Mouse (Mus musculus) T-helper 17 cell (primary cell): ENCODE results near the gene Prkcsh.

Experiments
- in situ Hi-C, 2 experiments: fragments of 300-600 bp; cut with MboI, MseI; formaldehyde crosslinking; loops; 1 replicate in 1 of 2; 2 replicates in 1 of 2; pipeline ENCODE4 v1.15.1; 2025; ENCODE audit warnings: high pct_unique_total_duplicates in 2 of 2

Gene Prkcsh

GRCm38 (mm10) chr9:21983911-21984310 lies 18.7 kb upstream of the Prkcsh start:
- in situ Hi-C loops = no loop called here

DNA sequence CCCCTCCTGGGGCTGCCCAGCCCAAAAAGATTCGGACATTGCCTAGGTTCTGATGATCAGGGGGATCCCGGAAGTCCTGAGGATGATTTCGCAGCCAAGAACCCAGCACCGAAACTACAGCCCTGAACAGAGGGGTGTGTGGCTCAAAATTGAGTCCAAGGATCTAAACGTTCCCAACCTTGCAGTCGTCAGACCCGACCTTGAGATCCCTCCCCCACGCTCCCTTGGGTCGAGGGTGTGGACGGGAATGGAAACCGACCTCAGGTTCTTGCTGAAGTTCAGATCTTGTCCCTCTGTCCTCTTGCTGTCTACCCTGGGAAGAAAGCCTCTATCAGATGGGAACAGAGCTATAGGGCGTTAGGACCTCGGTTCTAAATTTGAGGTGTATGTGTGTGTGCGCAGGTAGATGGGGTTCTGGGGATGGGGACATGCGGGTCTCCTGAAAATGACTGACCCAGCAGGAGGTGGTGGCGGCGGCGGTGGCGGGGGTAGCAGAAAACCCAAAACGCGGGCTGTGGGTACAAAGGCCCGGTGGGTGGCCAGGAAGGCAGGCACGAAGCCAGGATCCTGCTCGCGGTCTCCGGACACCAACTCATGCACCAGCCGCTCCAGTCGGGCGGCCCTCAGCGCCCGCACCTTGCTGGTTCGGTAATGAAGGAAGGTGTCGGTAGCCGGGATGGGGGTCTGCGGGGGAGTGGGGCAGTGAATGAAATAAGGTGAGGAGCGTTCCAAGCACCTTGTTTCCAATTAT lies 14.8 kb upstream of the Prkcsh start:
- in situ Hi-C loops = no loop called here

GRCm38 (mm10) chr9:21988421-21989101 lies 14.0 kb upstream of the Prkcsh start:
- in situ Hi-C loops = no loop called here

GRCm38 (mm10) chr9:21989230-21990110 lies 13.1 kb upstream of the Prkcsh start, which contains the start of gene Rgl3:
Rgl3 (minus strand) TSS chr9:21989446.
- in situ Hi-C loops = no loop called here

- in situ Hi-C loops = no loop called here
Observed at GRCm38 (mm10) chr9:21992227-21992626, 10.4 kb upstream of the Prkcsh start.

DNA sequence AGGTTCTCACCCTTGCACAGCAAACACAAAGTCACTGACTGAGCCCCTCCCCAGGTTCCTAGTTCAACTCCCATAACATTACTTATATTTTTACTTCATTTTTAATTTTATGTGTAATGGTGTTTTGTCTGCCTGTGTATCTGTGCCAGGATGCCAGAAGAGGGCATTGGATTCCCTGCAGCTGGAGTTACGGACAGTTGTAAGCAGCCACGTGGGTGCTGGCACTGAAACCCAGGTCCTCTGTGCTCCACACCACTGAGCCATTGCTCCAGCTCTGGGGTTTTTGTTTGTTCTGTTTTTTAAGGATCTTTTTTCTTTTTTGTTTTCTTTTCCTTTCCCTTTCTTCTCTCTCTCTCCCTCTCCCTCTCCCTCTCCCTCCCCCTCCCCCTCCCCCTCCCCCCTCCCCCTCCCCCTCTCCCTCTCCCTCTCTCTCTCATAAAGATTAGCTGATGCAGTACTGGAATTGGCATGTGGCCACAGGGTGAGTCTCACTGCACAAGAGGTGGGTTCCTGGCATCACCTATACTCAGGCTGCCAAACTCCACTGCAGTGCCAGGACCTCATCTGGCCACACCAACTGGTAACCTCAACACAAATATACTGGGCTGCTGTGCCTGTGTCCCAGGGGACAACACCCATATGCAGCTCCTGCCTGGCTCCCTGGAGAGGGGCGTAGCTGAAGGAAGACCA lies 6.3 kb upstream of the Prkcsh start:
- in situ Hi-C loops = no loop called here

GRCm38 (mm10) chr9:22000296-22000695 lies 2.3 kb upstream of the Prkcsh start:
- in situ Hi-C loops = no loop called here

DNA sequence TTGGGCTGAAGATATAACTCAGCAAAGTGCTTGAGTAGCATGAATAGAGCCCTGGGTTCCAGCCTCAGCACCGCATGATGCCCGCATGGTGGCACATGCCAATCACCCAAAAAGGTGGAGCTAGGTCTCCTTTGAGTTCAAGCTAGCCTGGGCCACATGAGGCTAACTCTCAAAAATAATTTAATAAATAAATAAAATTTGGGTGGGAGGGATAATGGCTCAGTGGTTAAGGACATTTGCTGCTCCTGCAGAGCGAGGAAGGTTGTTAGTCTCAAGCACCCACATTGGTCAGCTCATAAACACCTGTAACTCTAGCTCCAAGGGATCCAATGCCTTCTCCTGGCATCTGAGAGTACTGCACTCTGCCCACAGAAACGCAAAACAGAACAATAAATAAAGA lies 973 bp upstream of the Prkcsh start:
- in situ Hi-C loops = no loop called here

DNA sequence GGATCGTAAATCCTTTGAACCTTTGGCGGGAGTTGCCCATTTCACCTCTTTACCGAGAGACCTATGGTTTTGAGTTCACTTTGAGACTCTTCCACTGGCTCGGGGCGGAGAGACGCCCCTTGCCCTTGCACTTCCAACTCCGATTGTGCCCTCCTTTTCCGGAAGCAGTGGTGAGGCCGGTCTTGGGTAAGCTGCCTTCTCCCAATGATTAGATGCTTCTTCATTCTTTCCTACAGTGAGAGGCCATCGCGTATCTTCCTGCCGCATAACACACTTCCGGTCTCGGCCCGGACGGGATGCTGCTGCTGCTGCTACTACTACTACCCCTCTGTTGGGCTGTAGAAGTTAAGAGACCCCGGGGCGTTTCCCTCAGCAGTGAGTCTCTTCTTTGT lies 553 bp downstream of the Prkcsh start:
- in situ Hi-C loops = no loop called here

- in situ Hi-C loops = no loop called here
Observed at GRCm38 (mm10) chr9:22004546-22004945, 1.9 kb downstream of the Prkcsh start.

- in situ Hi-C loops = no loop called here
Observed at GRCm38 (mm10) chr9:22011055-22011454, 8.4 kb downstream of the Prkcsh start.

- in situ Hi-C loops = no loop called here
Observed at GRCm38 (mm10) chr9:22012731-22013130, 10.1 kb downstream of the Prkcsh start.

- in situ Hi-C loops = no loop called here
Observed at GRCm38 (mm10) chr9:22016245-22016644, 13.6 kb downstream of the Prkcsh start.

DNA sequence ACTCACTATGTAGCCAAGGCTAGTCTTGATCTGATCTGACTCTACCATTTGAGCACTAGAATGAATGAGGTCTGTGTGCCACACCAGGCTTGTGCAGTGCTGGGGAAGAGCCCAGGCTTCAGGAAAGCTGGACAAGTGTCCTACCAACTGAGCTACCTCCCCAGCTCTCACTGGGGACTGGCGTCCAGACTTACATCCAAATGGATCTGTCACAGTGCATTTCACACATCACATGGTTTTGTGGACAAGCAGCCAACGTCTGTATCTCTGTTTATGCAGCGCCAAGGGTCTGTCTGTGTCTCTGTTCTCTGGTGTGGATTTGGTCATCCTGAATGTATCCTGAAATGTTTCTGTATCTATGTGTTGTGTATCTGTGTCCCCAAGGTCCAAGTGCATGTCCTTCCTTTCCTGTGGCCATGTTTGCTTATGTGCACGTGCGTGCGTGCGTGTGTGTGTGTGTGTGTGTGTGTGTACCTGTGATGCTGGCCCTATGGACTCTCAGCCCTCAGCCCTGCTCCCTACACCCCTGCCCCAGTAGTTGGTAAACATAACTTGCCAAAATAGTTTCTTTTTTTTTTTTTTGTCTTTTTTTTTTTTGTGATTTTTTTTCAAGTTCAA lies 14.7 kb downstream of the Prkcsh start:
- in situ Hi-C loops = no loop called here

GRCm38 (mm10) chr9:22024592-22024991 lies 22.0 kb downstream of the Prkcsh start:
- in situ Hi-C loops = no loop called here

DNA sequence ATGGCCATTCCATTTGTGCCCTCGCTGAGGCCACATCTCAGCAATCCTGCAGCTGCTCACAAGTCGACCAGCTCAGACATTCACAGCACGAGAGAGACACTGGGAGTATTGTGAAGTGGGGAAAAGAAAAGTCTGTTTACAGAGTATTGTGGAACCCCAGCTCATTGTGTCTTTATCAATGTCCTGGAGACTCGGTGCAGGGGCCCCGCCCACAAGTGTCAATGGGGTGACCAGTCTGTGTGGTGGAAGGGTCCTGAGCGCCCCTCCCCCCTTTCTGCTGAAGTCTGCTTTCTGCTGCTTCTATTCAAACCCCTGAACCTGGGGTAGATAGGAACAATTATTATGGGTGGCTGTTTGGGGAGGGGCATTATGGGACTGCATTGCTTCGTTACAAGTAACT lies 25.9 kb downstream of the Prkcsh start:
- in situ Hi-C loops = no loop called here

DNA sequence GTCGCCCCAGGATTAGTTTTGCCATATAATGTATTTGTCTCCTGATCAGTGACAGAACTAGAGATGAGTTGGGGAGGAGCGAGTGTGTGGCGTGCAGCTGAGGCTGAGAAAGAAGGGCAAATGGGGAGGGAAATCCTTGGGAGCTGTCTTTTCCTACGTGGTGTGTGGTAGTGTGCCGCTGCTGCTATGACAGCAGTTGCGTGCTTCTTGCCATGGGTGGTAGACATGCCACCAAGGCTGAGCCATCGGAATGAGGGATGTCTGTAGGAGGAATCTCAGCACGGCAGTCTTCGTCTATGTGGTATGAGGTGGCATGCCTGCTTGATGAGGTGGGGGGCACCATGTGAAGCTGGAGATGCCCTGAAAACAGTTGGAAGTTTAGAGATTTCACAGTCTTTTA lies 27.8 kb downstream of the Prkcsh start:
- in situ Hi-C loops = no loop called here

DNA sequence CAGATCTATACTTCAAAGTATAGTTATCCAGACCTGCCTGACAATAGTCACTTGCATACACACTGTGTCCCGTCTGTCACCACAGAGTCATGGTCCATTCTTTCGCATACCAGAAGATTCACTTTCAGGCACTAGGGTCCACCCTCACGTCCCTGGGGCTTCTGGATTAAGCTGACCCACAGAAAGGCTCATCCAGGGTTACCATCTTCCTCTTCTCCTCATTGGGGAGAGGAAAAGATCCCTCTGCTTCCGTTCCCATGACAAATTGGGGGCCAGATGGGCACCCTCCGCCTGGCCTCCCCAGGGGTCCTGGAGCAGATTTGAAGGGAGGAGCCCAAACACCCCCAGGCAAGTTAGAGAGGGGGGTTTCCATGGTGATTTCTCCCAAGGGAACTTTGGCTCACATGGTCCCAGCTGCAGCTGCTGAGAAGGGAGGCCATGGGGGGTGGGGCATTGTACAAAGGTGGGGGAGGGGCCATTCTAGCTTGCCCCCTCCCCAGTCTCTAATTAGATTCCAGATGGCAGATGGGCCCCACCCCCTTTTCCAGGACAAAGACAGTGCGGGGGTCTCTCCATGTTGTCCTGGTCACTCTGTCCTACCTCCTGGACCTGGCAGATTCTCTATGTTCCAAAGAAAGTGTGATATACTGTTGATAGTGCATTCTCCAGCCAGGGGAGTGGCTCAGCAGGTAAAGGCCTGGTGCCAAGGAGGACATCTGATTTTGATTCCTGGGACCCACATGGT lies 32.9 kb downstream of the Prkcsh start:
- in situ Hi-C loops = no loop called here

DNA sequence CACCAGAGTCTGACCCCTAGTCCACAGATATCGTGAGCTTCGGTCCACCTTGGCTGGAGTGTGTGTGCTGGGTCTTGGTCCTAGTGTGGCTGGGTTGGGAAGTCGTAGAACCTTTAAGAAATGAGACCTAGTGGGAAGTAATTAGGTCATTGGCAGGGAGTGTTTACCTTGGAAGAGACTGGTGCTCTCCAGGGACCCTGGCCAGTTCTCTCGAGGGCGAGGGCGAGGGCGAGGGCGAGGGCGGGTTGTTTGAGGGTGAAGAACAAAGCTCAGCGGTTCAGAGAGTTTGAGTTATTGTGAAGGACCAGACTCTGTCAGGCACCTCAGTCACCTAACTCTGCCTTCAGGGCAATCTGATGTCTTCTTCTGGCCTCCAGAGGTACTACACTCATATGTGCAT lies 35.2 kb downstream of the Prkcsh start:
- in situ Hi-C loops = no loop called here

DNA sequence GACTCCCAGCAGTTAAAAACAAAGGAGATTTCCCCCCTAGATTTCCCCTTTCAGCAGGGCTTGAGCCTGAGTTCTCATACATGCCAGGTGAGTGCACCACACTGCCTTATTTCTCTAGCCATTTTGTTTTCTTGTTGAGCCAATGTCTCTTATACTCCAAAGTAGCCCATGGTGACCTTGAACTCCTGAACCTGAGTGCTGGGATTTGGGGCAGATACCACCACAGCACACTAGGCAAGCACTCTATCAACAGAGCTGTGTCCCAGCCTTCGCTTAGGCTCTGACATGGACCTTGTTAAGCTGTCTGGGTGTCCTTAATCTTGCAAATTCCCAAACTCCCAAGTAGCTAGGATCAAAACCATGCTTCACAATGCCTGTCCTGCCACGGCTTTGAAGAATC lies 39.2 kb downstream of the Prkcsh start:
- in situ Hi-C loops = no loop called here

- in situ Hi-C loops = no loop called here
Observed at GRCm38 (mm10) chr9:22047329-22047728, 44.7 kb downstream of the Prkcsh start.
